Mouse (Mus musculus): ENCODE measurements around the gene Fkbp9. TPM values are rescaled to one million over a fixed set of nuclear protein-coding genes. Genes with fewer than 3 reads are reported as not detected.

The Fkbp9 gene
- polyA plus RNA-seq, 2 experiments from 2014 or later = not detected

DNA sequence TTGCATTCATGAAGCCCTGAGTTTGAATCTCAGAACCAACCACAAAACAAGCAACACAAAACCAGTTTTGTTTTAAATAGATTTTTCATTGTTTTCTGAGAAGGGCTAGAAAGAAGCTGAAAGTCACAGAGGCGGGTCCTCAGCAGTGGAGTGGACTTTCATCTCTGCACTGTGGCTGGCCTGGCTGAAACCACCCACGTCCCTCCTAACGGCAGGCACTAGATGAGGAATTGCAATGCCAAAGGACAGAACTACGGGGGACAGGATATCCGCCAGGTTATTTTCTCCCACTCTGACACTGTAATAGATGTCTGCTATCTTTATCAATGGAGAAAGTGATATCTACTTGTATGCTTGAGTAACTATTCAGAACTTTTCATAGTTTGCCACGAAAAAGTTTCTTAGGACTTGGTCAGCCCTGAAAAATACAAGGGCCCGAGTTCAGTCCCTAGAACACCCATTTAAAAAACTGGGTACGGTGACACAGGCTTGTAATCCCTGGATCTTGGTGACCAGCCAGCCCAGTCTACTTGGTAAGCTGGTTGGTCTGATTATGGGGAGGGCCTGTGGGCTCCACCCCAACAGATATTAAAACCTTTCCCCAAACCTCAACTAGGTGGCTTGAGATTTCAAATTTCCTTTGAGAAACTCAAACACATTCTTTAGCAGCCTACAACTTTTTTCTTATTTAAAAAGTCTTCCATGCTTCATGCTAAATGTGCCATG is 74.4 kb downstream of the Fkbp9 start:
- no peak for ATAC-seq

DNA sequence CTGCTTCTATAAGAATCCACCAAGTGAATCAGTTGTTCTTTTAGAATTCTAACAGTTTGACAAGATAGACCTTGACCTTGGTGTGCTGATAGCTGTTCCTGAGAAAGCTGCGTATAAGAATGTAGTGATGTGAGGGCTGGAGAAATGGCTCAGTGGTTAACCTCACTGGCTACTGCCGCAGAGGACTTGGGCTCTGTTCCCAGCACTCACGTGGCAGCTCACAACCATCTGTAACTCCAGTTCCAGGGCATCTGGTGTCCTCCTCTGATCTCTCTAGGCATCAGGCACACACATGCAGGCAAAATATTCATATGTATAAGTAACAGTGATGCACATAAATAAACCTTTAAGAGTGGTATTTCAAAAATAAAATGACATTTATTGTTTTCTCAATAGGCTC is 76.1 kb downstream of the Fkbp9 start:
- no peak for ATAC-seq

DNA sequence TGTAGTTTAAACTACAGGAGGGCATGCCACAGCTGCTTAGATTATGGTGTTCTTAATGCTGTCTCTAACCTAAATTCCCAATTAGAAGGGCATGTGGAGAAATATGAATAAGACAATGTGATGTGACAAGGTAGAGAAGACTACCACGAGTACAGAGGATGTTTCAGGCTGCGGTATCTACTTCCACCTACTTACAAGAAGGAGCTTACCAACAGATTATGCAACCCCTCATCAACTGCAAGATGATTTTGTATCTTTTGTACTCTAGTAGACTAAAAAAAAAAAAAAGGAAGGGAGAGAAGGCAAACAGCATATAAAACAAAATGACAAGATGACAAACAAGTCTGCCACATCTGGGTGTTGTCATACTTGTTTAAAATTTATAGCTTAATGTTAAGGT is 76.5 kb downstream of the Fkbp9 start:
- ATAC-seq = no peak

DNA sequence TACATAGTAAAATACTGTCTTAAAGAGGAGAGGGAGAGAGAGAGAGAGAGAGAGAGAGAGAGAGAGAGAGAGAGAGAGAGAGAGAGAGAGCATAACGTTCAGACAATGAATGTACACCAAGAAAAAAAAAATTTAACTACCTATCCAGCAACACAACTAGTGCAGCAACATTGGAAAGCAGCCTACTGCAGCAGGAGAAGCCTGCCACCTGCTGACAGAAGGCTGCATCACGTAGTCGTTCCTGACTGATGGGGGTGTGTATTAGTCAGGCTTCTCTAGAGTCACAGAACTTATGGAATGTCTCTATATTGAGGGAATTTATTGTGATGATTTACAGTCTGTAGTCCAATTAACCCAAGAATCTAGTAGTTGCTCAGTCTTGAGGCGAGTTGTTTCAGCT is 77.1 kb downstream of the Fkbp9 start:
- ATAC-seq = peak; percentile 93

DNA sequence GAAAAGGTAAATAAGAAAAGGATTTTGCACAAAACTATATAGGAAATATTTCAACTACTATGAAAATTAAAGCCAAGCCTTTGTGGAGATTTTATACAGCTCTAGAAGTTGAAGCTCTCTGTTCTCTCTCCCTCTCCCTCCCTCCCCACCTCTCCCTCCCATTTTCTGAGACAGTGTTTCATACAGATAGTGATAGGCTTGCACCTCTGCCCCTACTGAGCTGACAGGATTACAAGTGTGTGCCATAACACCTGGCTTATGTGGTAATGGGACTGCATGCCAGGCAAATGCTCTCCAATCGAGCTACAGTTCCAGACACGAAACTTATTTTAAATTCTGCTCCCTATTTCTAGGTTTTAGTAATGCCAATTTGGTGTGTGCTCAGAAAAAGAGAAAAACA is 79.1 kb downstream of the Fkbp9 start:
- no peak for ATAC-seq

DNA sequence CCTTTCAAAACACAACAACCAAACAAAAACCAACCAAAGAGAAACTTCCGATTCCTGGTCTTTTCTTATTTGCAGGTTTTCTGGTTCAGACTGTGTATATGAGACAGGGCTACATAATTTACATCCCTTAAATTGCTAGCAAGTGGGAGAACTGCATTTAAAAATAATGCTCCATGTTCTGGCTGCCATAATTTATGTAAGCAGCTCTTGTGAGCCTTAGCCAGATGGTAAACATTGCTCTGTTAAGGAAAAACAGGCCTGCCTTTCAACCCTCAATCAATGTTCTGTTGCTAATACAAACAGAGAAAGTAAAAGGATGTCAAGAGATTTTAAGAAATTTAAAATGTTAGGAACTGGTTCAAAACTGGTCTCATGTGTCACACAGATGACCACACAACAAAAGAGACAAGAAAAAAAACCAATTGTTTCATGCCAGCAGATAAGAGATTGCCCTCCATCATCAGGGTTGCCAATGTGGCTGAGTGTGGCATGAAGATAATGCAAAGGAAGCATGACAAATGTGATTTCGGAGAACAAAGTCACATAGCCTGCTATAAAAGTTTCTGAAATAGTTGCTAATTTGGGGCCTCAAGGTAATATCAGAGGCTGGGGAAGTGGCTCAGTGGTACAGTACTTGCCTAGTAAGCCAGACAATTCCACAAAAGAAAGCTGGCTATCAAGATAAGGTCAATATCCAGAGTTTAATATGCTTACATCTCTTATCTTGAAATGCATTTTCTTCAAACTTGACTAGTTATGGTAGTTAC is 81.4 kb downstream of the Fkbp9 start:
- ATAC-seq = no peak

DNA sequence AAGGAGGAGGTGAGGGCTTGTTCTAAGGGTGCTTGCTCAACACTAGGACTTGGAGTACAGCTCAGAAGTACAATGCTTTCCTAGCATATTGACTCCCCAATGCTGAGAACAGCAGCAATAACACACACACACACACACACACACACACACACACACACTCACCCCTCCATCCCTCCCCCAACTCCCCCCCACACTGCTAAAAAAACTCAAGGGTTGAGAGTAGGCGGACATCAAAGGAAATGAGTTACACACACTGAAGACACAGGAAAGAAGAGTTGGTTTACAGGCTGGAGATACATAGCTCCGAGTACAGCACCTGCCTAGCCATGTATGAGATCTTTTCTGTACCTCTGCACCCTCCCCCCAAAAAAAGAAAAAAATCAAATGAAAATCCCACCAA is 84.4 kb downstream of the Fkbp9 start:
- peak; percentile 92 for ATAC-seq

DNA sequence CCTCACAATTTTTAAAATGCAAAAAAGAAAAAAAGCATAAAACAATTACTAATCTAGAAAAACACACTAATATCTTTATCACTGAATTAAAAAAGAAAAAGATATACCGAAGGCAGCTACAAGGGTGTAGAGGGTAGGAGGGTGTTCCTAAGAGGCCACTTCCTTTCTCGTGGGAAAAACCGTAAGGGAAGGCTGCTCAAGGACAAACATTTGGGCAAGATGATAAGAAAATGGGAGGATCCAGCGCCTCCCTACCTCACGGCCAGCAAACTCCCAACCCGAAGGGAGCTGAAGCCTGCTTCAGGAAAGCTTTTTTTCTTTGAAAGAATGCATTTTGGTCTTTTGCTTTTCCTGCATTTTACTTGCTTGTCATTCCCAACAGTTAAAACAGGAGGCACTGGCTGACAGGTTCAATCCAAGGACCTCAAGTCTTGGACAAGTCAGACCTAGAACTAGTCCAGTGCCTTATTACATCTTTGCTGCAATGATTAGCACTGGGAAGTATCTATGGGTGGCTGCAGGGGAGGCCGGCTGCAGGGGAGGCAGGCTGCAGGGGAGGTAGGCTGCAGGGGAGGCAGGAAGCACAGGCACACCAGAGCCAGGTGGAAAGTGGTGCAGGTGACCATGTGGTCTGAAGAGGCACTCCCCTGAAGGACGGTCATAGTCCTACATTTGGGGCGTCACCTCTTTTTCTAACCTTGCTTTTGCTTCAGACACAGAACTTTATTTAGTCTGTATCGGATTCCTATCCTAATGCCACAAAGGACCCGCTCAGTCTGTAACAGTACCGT is 85.9 kb downstream of the Fkbp9 start:
- no peak for ATAC-seq

DNA sequence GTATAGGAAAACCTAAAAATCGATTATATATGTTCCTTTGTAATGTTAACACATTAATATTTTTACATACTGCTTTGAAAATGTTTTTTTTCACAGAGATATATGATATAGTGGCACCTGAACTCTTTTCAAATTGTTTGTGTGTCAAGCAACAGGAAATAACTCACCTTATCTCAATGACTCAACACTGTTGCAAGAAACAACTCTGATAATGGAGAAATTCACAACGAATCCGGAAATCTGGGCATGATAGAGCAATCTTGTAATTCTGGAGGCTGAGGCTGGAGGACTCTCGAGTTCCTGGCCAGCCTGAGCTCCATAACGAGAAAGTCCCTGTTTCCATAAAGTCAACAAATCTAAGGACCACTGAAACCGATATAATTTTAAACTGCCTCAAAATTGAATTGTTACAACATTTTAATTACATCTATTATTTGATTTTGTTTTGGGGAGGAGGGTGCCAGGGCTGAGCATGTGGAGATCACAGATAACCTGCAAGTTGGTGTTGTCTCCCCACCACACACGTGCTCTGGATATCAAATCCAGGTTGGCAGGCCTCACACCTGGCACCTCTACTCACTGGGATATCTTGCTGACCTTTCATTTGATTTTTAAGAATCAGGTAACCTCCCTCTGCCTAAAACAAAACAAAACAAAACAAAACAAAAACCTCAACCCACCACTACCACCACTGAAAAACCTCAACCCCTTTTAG is 87.6 kb downstream of the Fkbp9 start:
- no peak for ATAC-seq

DNA sequence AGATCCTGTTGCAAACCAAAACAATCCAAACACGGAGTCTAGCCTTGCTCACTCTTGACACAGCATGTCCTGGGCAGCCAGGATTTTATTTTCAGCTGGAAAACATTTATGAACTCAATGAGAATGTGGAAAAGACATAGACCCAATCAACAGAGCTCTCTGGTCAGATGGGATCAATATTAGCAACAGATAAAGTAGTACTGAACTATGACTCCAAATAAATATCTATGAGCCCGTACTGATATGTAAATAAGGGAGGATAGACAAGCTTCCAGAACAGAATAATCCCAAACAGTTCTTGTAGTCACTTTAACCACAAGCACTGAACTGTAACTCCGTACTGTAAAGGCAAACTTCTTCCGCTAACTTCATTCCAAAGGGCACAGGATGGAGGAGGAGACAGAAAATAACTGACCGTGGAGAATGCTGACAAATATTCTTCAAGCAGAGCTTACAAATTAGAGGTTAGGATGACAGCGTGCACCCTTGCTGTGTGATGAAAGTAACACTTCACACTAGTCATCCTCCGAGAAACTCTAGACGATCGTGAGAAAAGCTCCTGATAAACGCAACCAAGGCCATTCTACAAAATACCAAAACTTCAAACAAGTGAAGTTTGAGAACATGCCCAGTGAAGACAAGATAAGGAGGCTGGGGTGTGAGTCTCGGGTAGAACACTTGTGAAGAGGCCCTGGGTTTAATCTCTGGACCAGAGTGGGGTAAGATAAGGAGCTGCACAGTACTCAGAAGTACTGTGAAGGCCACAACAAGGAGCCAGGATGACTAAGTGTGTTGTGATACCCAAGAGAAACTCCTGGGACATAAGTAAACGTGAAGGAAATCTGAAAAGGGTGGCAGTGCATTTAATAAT is 88.6 kb downstream of the Fkbp9 start:
- no peak for ATAC-seq

DNA sequence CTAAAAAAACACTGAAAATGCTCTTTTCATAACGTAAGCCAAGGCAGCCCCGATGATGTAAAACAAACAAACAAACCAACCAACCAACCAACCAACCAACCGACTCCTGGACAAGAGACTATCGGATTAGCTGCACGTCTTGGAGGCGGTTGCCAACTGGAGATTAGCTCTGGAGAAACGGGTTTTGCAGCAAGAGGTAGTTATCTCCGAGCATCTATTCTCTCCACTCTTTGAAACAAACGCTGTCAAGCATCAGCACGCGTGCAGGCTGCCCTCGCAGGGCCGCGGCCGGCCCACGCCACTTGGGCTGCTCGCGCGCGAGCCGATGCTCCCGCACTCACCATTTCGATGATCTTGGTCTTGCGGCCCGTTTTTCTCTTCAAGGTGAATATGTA is 91.5 kb downstream of the Fkbp9 start:
- peak; percentile 1 for ATAC-seq

DNA sequence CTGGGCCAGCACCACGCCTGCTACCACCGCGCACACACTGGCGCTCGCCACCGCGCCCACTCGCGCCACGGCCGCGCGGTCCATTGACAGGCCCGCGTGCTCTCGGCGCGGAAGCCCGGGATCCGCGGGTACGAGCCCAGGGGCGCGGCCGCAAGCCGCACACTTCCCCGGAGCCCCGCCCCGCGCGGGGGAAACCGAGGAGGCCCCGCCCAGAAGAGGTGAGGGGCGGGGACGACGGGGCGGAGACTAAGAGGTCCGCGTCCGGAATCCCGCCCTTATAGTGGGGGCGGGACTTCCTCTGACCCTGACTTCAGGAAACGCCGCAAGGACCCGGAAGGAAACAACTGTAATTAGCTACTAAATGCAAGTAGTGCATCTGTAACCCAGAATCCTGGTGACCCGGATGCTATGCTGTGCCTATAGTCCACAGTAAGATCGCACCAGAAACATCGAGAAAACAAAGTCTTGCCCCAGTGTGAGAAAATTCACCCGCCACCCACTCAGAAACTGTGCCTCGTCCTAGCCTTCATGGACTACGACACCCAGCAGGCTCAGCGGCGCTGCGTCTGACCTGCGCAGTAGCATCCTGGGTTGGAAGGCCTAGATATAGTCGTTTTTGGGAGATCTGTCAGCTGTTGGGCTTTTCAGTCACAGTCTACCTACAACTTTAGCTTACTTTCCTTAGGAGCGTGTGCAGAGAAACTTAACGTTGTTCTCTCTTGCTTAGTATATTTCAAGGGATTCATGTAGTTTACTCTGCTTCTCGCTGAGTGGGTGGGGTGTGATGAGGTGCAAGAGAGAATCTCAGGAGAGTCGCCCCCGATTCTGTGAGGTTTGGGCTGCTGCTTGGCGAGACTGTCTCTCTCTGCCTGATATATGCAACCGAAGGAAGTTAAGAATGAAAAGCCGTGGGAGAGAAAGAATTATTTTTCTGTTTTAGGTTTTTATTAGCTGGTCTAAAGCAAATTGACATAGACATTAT is 92.2 kb downstream of the Fkbp9 start, which contains the start of the genes Nt5c3 and Vmn1r4:
Nt5c3 (minus strand) TSS at position 207 of the 982 bp plus-strand sequence.
Vmn1r4 (plus strand) TSS at position 290 of the 982 bp plus-strand sequence.
- ATAC-seq = peak; percentile 92

Other genes with a start within 250 kb of the Fkbp9 start
- gene Lsm5, start 127.3 kb upstream of the Fkbp9 start, polyA plus RNA-seq (2017; shearing (Covaris generic)) = 100 to 1,000 TPM; 130 to 157 TPM
- gene Avl9, start 117.2 kb upstream of the Fkbp9 start, polyA plus RNA-seq (2017; shearing (Covaris generic)) = 10 to 100 TPM; 10.8 to 15.2 TPM
- 10 to 100 TPM; 17.0 to 20.3 TPM for gene Kbtbd2, start 34.2 kb upstream of the Fkbp9 start, polyA plus RNA-seq (2017; shearing (Covaris generic))
- 10 to 100 TPM; 65.0 to 70.7 TPM for gene Nt5c3, start 91.9 kb downstream of the Fkbp9 start, polyA plus RNA-seq (2017; shearing (Covaris generic))
- gene Vmn1r4, start 92.0 kb downstream of the Fkbp9 start, polyA plus RNA-seq (2017; shearing (Covaris generic)) = not detected
- gene Vmn1r5, start 138.2 kb downstream of the Fkbp9 start, polyA plus RNA-seq (2017; shearing (Covaris generic)) = not detected
- gene Vmn1r6, start 165.2 kb downstream of the Fkbp9 start, polyA plus RNA-seq (2017; shearing (Covaris generic)) = not detected
- gene Vmn1r7, start 193.3 kb downstream of the Fkbp9 start, polyA plus RNA-seq (2017; shearing (Covaris generic)) = not detected
- not detected for gene Vmn1r8, start 200.2 kb downstream of the Fkbp9 start, polyA plus RNA-seq (2017; shearing (Covaris generic))
- gene Vmn1r9, start 234.7 kb downstream of the Fkbp9 start, polyA plus RNA-seq (2017; shearing (Covaris generic)) = not detected